Mouse (Mus musculus): ENCODE measurements at regions not wholly inside any gene's neighbourhood (a gene's known extent, or its start where the extent isn't known, plus 50 kb on each side); places are given as distances from the start of the nearest gene placed in this dataset.
A peak's percentile ranks its signal among the peaks of the same experiment; 100 is the strongest.

DNA sequence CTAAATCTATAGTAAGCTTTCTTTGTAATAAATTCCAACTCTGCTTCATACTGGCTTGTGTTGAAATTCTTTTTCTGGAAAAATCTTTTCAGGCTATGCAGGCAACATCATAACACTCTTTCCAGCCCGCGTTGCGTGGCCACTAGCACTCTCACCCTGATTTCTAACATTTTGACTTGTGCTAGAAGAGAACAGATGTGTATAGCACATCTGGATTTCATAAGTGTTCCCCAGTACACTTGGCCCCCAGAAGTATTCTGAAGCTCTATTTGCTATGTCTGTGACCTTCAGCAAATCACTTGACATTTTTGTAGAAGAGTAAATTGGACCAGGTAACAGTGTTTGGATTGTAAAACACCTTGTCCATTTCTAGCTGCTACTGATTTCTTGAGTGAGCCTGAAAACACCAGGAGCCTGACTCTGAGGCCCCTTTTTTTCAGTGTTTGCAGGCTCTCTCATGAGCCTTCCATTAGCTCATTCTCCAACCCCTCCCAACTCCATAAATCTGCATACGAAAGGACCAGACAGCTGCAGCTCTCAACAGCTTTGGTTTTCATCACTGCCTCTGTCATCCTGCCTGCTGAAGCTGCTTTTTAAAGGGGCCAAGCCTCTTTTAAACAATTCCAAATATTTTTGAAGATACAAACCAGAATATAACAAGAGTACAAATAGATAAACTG is 747.0 kb downstream of the Cypt12 start:
- H3K4me2 ChIP-seq (replicated peaks; ENCODE audit: low read depth, low read length, severe bottlenecking): no peak overlapping the region
- peak; percentile 38 for DNase-seq (ENCODE audit: low spot score)
- TF ChIP-seq POLR2A (IDR thresholded peaks at IDR 0.05; ENCODE audit: borderline replicate concordance, extremely low read depth, insufficient read depth, insufficient read length): no peak
- no peaks in the 10 kb centered on the region for H3K36me3 ChIP-seq (ENCODE audit: control insufficient read depth, insufficient read depth, low read length)
- peaks cover 6% of the 10 kb centered on the region; the same call in 1 of the 2 replicates for H3K4me1 ChIP-seq (ENCODE audit: control insufficient read depth, insufficient read depth, low read length)
- no peaks in the 10 kb centered on the region for H3K27me3 ChIP-seq (ENCODE audit: control insufficient read depth, insufficient read depth, low read length)
- H3K9me3 ChIP-seq (ENCODE audit: control insufficient read depth, low read length): no peaks in the 10 kb centered on the region
- WGBS: 14% methylated on average over 4 of the region's 4 CpGs
- no peak overlapping the region for H3K4me3 ChIP-seq (replicated peaks; ENCODE audit: low read length)
- ATAC-seq (ENCODE audit: low FRiP score, low read depth): peak; percentile 68
- H3K27ac ChIP-seq (replicated peaks; ENCODE audit: low read depth, low read length): no peak overlapping the region; the same call in 1 of the 2 replicates
- no peak overlapping the region for H3K9ac ChIP-seq (ENCODE audit: low read depth, low read length, severe bottlenecking)

DNA sequence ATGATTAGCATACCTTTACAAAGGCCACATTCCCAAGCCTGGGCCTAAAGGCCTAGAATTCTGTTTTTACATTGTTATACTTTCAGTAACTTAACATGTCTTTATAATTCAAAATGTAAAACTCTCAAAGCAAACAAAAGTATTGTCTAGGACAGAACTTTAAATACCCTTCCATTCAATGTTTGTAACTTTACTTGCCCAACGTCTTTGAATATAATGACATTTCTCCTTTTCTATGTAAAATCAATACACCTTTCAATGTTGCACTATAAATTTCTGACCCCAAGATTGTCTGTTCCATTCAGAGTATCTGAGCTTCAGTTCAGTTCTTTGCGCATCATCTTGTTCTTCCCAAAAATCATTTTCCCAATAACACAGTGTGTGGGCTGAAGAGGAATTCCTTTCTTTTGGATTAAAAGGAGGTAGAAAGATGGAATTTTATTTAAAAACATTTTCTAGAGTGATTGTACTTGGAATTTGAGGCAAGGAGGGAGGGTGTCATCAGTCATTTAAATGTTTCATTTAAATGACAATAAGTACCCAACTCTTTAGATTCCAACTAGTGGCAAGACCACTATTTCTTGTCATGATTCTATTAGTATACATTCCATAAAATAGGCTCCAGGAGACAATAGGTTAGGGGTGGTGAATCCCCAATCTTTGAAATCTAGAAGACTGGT is 748.9 kb downstream of the Cypt12 start:
- Histone ChIP-seq H3K36me3 (ENCODE audit: control insufficient read depth, insufficient read depth, low read length) (no peaks in the 10 kb centered on the region), H3K4me2 (replicated peaks; ENCODE audit: low read depth, low read length, severe bottlenecking) (no peak overlapping the region), H3K4me1 (ENCODE audit: control insufficient read depth, insufficient read depth, low read length) (peaks cover 6% of the 10 kb centered on the region; the same call in 1 of the 2 replicates), H3K9ac (ENCODE audit: low read depth, low read length, severe bottlenecking) (no peak overlapping the region), H3K27me3 (ENCODE audit: control insufficient read depth, insufficient read depth, low read length) (no peaks in the 10 kb centered on the region), H3K27ac (replicated peaks; ENCODE audit: low read depth, low read length) (no peak overlapping the region), H3K9me3 (ENCODE audit: control insufficient read depth, low read length) (no peaks in the 10 kb centered on the region), H3K4me3 (replicated peaks; ENCODE audit: low read length) (no peak overlapping the region)
- DNase-seq (ENCODE audit: low spot score): no peak
- TF ChIP-seq POLR2A (IDR thresholded peaks at IDR 0.05; ENCODE audit: borderline replicate concordance, extremely low read depth, insufficient read depth, insufficient read length): no peak
- WGBS: 85% methylated on average over 2 of the region's 2 CpGs
- ATAC-seq (ENCODE audit: low FRiP score, low read depth): no peak

DNA sequence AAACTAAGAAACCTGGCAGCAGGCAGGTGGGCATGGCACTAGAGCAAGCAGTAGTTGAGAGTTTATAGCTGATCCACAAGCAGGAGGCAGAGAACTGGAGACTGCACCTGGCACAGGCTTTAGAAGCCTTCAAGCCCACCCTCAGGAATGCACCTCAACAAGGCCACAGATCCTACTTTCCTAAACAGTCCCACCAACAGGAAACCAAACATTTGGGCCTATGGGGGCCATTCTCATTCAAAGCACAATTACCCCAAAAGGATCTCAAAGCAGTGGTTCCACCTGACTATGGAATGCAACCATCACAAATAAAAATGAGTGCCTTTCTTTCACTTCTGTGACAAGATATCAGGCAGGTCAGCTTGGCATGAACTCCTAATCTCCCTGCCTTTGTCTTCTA is 749.9 kb downstream of the Cypt12 start:
- no peak for DNase-seq (ENCODE audit: low spot score)
- Histone ChIP-seq H3K4me2 (replicated peaks; ENCODE audit: low read depth, low read length, severe bottlenecking) (no peak overlapping the region), H3K9ac (ENCODE audit: low read depth, low read length, severe bottlenecking) (no peak overlapping the region), H3K36me3 (ENCODE audit: control insufficient read depth, insufficient read depth, low read length) (no peaks in the 10 kb centered on the region), H3K27me3 (ENCODE audit: control insufficient read depth, insufficient read depth, low read length) (no peaks in the 10 kb centered on the region), H3K4me3 (replicated peaks; ENCODE audit: low read length) (no peak overlapping the region), H3K9me3 (ENCODE audit: control insufficient read depth, low read length) (no peaks in the 10 kb centered on the region), H3K4me1 (ENCODE audit: control insufficient read depth, insufficient read depth, low read length) (peaks cover 6% of the 10 kb centered on the region; the same call in 1 of the 2 replicates), H3K27ac (replicated peaks; ENCODE audit: low read depth, low read length) (no peak overlapping the region)
- no peak for ATAC-seq (ENCODE audit: low FRiP score, low read depth)
- no peak for TF ChIP-seq POLR2A (IDR thresholded peaks at IDR 0.05; ENCODE audit: borderline replicate concordance, extremely low read depth, insufficient read depth, insufficient read length)

GRCm38 (mm10) chr3:18705165-18705564 is 757.0 kb downstream of the Cypt12 start:
- ATAC-seq (ENCODE audit: low FRiP score, low read depth) (no peak), DNase-seq (ENCODE audit: low spot score) (no peak)
- H3K36me3 ChIP-seq (ENCODE audit: control insufficient read depth, insufficient read depth, low read length): no peaks in the 10 kb centered on the region
- WGBS: 63% methylated on average over 6 of the region's 6 CpGs
- H3K27ac ChIP-seq (replicated peaks; ENCODE audit: low read depth, low read length): no peak overlapping the region
- no peak for TF ChIP-seq POLR2A (IDR thresholded peaks at IDR 0.05; ENCODE audit: borderline replicate concordance, extremely low read depth, insufficient read depth, insufficient read length)
- H3K9ac ChIP-seq (ENCODE audit: low read depth, low read length, severe bottlenecking): no peak overlapping the region
- H3K4me1 ChIP-seq (ENCODE audit: control insufficient read depth, insufficient read depth, low read length): no peaks in the 10 kb centered on the region
- H3K4me2 ChIP-seq (replicated peaks; ENCODE audit: low read depth, low read length, severe bottlenecking): no peak overlapping the region
- no peaks in the 10 kb centered on the region for H3K27me3 ChIP-seq (ENCODE audit: control insufficient read depth, insufficient read depth, low read length)
- no peaks in the 10 kb centered on the region for H3K9me3 ChIP-seq (ENCODE audit: control insufficient read depth, low read length)
- H3K4me3 ChIP-seq (replicated peaks; ENCODE audit: low read length): no peak overlapping the region

- Histone ChIP-seq H3K4me3 (replicated peaks; ENCODE audit: low read length) (no peak overlapping the region), H3K27me3 (ENCODE audit: control insufficient read depth, insufficient read depth, low read length) (no peaks in the 10 kb centered on the region), H3K4me1 (ENCODE audit: control insufficient read depth, insufficient read depth, low read length) (no peaks in the 10 kb centered on the region), H3K36me3 (ENCODE audit: control insufficient read depth, insufficient read depth, low read length) (no peaks in the 10 kb centered on the region), H3K4me2 (replicated peaks; ENCODE audit: low read depth, low read length, severe bottlenecking) (no peak overlapping the region), H3K9ac (ENCODE audit: low read depth, low read length, severe bottlenecking) (no peak overlapping the region), H3K27ac (replicated peaks; ENCODE audit: low read depth, low read length) (no peak overlapping the region), H3K9me3 (ENCODE audit: control insufficient read depth, low read length) (no peaks in the 10 kb centered on the region)
- 60% methylated on average over 9 of the region's 9 CpGs for WGBS
- no peak for ATAC-seq (ENCODE audit: low FRiP score, low read depth)
- TF ChIP-seq POLR2A (IDR thresholded peaks at IDR 0.05; ENCODE audit: borderline replicate concordance, extremely low read depth, insufficient read depth, insufficient read length): no peak
- DNase-seq (ENCODE audit: low spot score): no peak
These were observed 757.5 kb downstream of the Cypt12 start for GRCm38 (mm10) chr3:18705756-18706155.

Measured in limb, embryonic 14.5 days (tissue).